Mouse (Mus musculus) limb, embryonic 14.5 days (tissue): ENCODE measurements around the gene Six3. TPM values are rescaled to one million over a fixed set of nuclear protein-coding genes. Genes with fewer than 3 reads are reported as not detected.
A peak's percentile ranks its signal among the peaks of the same experiment; 100 is the strongest.

Experiments
- ATAC-seq: fragments of 200-750 bp; cut with Nextera tagmentation; 2 replicates; pipeline ENCODE4 v1.8.0; 2017; ENCODE audit warnings: low read depth, moderate number of reproducible peaks, moderate TSS enrichment; ENCODE audit not compliant: low FRiP score
- DNase-seq: peaks from one replicate; pipeline ENCODE4 v3.0.0-alpha.2; 2015; ENCODE audit warnings: low spot score
- H3K27ac ChIP-seq: fragments of 300-500 bp; sonication (generic); replicated peaks from 2 replicates; pipeline ENCODE4 v1.5.1; 2014; ENCODE audit warnings: low read depth, mild to moderate bottlenecking, low read length, moderate library complexity, mixed read lengths
- H3K27me3 ChIP-seq: fragments of 300-500 bp; sonication (generic); 2 replicates; pipeline ENCODE4 v1.6.1; 2014; ENCODE audit warnings: low read length, mixed read lengths; ENCODE audit not compliant: control insufficient read depth, insufficient read depth
- H3K36me3 ChIP-seq: fragments of 300-500 bp; sonication (generic); 2 replicates; pipeline ENCODE4 v1.6.1; 2014; ENCODE audit warnings: mild to moderate bottlenecking, low read length, moderate library complexity, mixed read lengths; ENCODE audit not compliant: control insufficient read depth, insufficient read depth
- H3K4me1 ChIP-seq: fragments of 300-500 bp; sonication (generic); 2 replicates; pipeline ENCODE4 v1.6.1; 2014; ENCODE audit warnings: antibody characterized with exemption, low read length, mixed read lengths; ENCODE audit not compliant: control insufficient read depth, insufficient read depth
- H3K4me2 ChIP-seq: fragments of 300-500 bp; sonication (generic); replicated peaks from 2 replicates; pipeline ENCODE4 v1.6.1; 2014; ENCODE audit warnings: low read depth, mild to moderate bottlenecking, low read length, moderate library complexity; ENCODE audit not compliant: severe bottlenecking
- H3K4me3 ChIP-seq: fragments of 300-500 bp; sonication (generic); replicated peaks from 2 replicates; pipeline ENCODE4 v1.5.1; 2014; ENCODE audit warnings: low read length
- H3K9ac ChIP-seq: fragments of 300-500 bp; sonication (generic); 2 replicates; pipeline ENCODE4 v1.6.1; 2014; ENCODE audit warnings: mild to moderate bottlenecking, low read depth, low read length, moderate library complexity; ENCODE audit not compliant: severe bottlenecking
- H3K9me3 ChIP-seq: fragments of 300-500 bp; sonication (generic); 2 replicates; pipeline ENCODE4 v1.6.1; 2016; ENCODE audit warnings: low read length; ENCODE audit not compliant: control insufficient read depth
- POLR2A ChIP-seq: fragments of 200-500 bp; IDR thresholded peaks from 2 replicates; pipeline ENCODE4 v1.8.0; 2012; ENCODE audit warnings: inconsistent platforms, mild to moderate bottlenecking, moderate library complexity, borderline replicate concordance; ENCODE audit not compliant: insufficient read depth, insufficient read length; ENCODE audit errors: extremely low read depth
- WGBS: fragments of 180-500 bp; shearing (Covaris S2); extraction: QIAGEN DNeasy Blood & Tissue Kit; methylation state at CpG from one replicate; pipeline ENCODE4 v1.1.7; 2014; 5-methylcytosine and 5-hydroxymethylcytosine counted together
- polyA plus RNA-seq, 2 experiments: library from polyadenylated mRNA; depleted of rRNA in 1 of 2; stranded (reverse) in 1 of 2; unstranded in 1 of 2; fragments of >200 nt; fragmentation: Nextera tagmentation in 1 of 2; extraction: Ambion mirVana in 1 of 2; gene quantifications; 2 replicates each; pipeline versions ENCODE4 v1.2.1 to v1.2.3; 2012 to 2014

The Six3 gene
- polyA plus RNA-seq, 2 experiments, result 0.11 TPM; not detected in 1

DNA sequence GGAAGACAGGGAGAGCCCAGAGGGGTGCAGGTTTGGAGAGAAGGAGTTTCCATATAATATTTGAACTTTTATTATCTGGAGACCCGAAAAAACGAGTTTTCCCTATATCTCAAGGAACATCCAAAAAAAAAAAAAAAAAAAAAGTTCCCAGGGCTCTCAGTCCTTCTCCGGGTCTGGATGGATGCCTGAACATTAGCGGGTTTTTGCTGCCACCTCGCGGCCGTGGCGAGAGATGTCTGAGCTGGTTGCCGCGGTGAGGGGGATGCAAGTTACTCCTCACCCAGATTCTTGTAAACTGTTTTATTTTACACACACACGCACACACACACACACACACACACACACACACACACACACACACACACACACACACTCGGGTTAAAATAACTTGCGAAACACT, 20.2 kb downstream of the Six3 start:
- Histone ChIP-seq H3K9me3 (no peaks in the 10 kb centered on the region), H3K27ac (no peak overlapping the region), H3K4me2 (no peak overlapping the region), H3K9ac (no peak overlapping the region), H3K4me1 (no peaks in the 10 kb centered on the region), H3K4me3 (no peak overlapping the region), H3K36me3 (no peaks in the 10 kb centered on the region), H3K27me3 (peaks cover 31% of the 10 kb centered on the region)
- WGBS, result 2% methylated on average over 13 of the region's 13 CpGs
- ATAC-seq (peak; percentile 80), DNase-seq (peak; percentile 73)
- 0 out of 2 replicates have a peak, but pooled peaks have one; percentile 45 for TF ChIP-seq POLR2A

DNA sequence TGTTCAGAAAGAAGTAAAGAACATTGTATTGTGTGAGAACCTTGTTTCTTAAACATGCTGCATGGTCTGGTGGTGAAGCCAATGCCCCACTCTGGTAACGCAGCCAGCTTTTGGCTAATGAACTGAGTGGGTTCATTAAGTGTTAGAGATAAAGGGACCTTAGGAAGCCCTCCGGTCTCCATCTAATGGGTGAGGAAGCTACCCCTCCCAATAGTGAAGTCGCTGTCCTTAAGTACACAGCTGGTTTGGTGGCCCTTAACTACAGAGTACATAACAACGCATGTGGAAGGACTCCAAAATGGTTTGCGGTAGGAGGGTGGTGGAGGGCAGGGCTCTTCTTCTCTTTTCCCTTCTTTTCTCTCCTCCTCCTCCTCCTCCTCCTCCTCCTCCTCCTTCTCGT, 24.5 kb downstream of the Six3 start:
- no peak overlapping the region for H3K27ac ChIP-seq
- H3K9ac ChIP-seq, result no peak overlapping the region
- H3K4me2 ChIP-seq, result no peak overlapping the region
- H3K4me1 ChIP-seq, result no peaks in the 10 kb centered on the region
- H3K9me3 ChIP-seq, result no peaks in the 10 kb centered on the region
- WGBS, result 75% methylated on average over 5 of the region's 6 CpGs
- TF ChIP-seq POLR2A, result no peak
- ATAC-seq (no peak), DNase-seq (no peak)
- H3K4me3 ChIP-seq, result no peak overlapping the region
- H3K27me3 ChIP-seq, result peaks cover 17% of the 10 kb centered on the region; the same call in 1 of the 2 replicates
- no peaks in the 10 kb centered on the region for H3K36me3 ChIP-seq

DNA sequence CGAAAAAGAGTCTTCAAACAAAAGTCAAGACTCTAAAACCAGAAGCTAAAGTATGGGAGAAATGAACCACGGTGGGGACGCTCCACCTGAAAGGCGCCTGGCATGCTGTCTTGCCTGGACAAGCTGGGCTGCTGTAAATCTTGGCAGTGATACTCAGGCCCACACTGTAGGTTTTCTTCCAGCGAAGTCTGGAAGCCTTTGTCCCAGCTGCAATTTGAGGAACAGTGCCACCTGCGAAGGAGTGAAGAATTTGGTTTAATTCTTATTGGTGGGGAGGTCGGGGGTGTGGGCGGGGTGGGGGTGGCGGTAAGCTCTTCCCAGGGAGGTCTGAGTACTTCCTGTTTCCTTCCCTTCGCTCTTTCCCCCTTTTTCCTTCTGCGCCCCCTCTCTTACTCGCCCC, 31.9 kb downstream of the Six3 start:
- peak overlapping the region; percentile 34 for H3K4me3 ChIP-seq
- TF ChIP-seq POLR2A, result no peak
- DNase-seq (no peak), ATAC-seq (peak; percentile 28; the same call in 1 of the 2 replicates)
- no peaks in the 10 kb centered on the region for H3K9me3 ChIP-seq
- peak overlapping the region; percentile 47 for H3K9ac ChIP-seq
- H3K27ac ChIP-seq, result no peak overlapping the region
- H3K4me1 ChIP-seq, result peaks cover 10% of the 10 kb centered on the region; the same call in 1 of the 2 replicates
- H3K36me3 ChIP-seq, result no peaks in the 10 kb centered on the region
- H3K4me2 ChIP-seq, result peak overlapping the region; percentile 76
- 8% methylated on average over 11 of the region's 12 CpGs for WGBS
- peaks cover 20% of the 10 kb centered on the region for H3K27me3 ChIP-seq

DNA sequence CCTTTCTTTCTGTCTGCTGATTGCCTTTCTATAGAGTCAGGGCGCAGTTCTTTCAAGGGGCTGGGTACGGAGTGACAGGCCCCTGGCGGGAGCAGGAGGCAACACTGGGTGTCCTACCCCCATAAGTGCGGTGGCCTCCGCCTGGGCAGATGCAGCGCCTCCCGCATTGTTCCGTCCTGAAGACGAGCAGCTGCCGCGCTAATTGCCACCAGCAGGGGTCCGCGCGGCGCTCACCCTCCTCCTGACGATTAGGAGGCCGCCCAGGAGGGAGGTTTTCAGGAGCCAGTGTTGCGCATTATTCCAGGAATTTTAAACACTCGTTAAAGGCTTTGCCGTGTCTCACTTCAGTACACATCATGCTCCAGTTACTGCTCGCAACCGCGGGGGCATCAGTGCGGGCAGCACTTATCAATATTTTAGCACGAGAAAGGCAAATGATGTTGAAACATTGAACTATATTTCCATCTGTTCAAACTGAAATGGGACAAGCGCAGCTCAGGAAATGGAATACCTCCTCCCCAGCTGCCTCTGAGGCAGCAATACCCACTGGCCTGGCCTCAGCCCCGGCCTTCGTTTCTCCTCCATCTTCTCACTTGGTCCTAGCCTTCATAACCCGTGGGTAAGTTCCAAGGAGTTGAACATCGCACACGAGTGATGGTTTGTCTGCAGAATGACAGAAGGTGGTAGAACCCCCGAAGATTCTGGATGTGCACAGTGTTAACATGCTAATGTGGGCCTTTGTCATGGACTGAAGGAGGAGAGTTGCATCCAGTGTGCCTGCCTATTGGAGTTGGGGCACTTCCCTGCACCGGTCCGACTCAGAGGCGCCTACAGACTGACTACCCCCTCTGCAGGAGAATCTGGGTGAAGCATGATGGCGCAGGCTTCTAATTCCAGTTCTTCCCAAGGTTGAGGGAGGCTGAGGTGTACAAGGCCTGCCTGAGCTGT, 32.6 kb downstream of the Six3 start:
- no peak overlapping the region for H3K27ac ChIP-seq
- peaks cover 18% of the 10 kb centered on the region for H3K27me3 ChIP-seq
- H3K36me3 ChIP-seq, result no peaks in the 10 kb centered on the region
- ATAC-seq (peak; percentile 80), DNase-seq (peak; percentile 60)
- H3K9ac ChIP-seq, result peak overlapping the region; percentile 47
- H3K4me2 ChIP-seq, result peak overlapping the region; percentile 76
- no peak for TF ChIP-seq POLR2A
- peak overlapping the region; percentile 34 for H3K4me3 ChIP-seq
- no peaks in the 10 kb centered on the region for H3K9me3 ChIP-seq
- H3K4me1 ChIP-seq, result peaks cover 10% of the 10 kb centered on the region; the same call in 1 of the 2 replicates
- 4% methylated on average over 36 of the region's 36 CpGs for WGBS

DNA sequence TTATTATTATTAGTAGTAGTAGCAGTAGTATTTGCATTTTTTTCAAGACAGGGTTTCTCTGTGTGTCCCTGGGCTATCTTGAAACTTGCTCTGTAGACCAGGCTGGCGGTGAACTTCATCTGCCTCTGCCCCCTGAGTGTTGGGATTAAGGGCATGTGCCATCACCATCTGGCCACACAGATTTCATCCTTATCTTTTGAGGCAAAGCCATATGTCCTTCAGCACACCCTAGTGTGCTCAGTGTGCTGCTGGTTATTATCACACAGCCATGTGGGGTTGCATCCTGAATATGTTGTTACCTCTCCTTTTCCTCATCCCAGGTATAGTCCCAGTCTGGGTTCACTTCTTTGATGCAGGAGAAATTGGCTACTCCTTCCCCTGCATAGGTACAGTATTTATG, 46.6 kb downstream of the Six3 start:
- Histone ChIP-seq H3K9me3 (no peaks in the 10 kb centered on the region), H3K4me2 (no peak overlapping the region), H3K36me3 (no peaks in the 10 kb centered on the region), H3K27ac (no peak overlapping the region), H3K9ac (no peak overlapping the region), H3K4me3 (no peak overlapping the region), H3K4me1 (no peaks in the 10 kb centered on the region), H3K27me3 (peaks cover 3% of the 10 kb centered on the region; the same call in 1 of the 2 replicates)
- ATAC-seq (no peak), DNase-seq (no peak)
- no peak for TF ChIP-seq POLR2A
- WGBS, result 80% methylated on average over 1 of the region's 1 CpGs
